Mouse (Mus musculus): ENCODE measurements at regions not wholly inside any gene's neighbourhood (a gene's known extent, or its start where the extent isn't known, plus 50 kb on each side); places are given as distances from the start of the nearest gene placed in this dataset.

- Histone ChIP-seq H3K36me3 (replicated peaks; ENCODE audit: control insufficient read depth, insufficient read depth, low read length) (no peaks in the 10 kb centered on the region), H3K27ac (ENCODE audit: low read depth) (no peak overlapping the region), H3K4me2 (ENCODE audit: low read depth, low read length) (no peak overlapping the region), H3K4me1 (ENCODE audit: control insufficient read depth, insufficient read depth) (no peaks in the 10 kb centered on the region), H3K4me3 (ENCODE audit: low read depth, low read length) (no peak overlapping the region), H3K27me3 (ENCODE audit: control insufficient read depth, insufficient read depth, low read length) (no peaks in the 10 kb centered on the region), H3K9me3 (replicated peaks; ENCODE audit: control insufficient read depth, low read length) (no peaks in the 10 kb centered on the region), H3K9ac (replicated peaks; ENCODE audit: low read depth, low read length) (no peak overlapping the region)
- no peak for DNase-seq (ENCODE audit: low spot score)
- ATAC-seq (ENCODE audit: insufficient read depth, low read depth): no peak
- TF ChIP-seq CTCF (IDR thresholded peaks at IDR 0.05; ENCODE audit: low read depth) (no peak), EP300 (IDR thresholded peaks at IDR 0.05; ENCODE audit: low read depth) (no peak)
- 80% methylated on average over 11 of the region's 11 CpGs for WGBS
Measured at GRCm38 (mm10) chr2:74450064-74450765, 129.0 kb downstream of the Lnpk start.

GRCm38 (mm10) chr2:74435184-74435911, 143.9 kb downstream of the Lnpk start:
- Histone ChIP-seq H3K4me1 (ENCODE audit: control insufficient read depth, insufficient read depth) (no peaks in the 10 kb centered on the region), H3K4me2 (ENCODE audit: low read depth, low read length) (no peak overlapping the region), H3K4me3 (ENCODE audit: low read depth, low read length) (no peak overlapping the region), H3K36me3 (replicated peaks; ENCODE audit: control insufficient read depth, insufficient read depth, low read length) (no peaks in the 10 kb centered on the region), H3K27ac (ENCODE audit: low read depth) (no peak overlapping the region), H3K27me3 (ENCODE audit: control insufficient read depth, insufficient read depth, low read length) (no peaks in the 10 kb centered on the region), H3K9me3 (replicated peaks; ENCODE audit: control insufficient read depth, low read length) (no peaks in the 10 kb centered on the region), H3K9ac (replicated peaks; ENCODE audit: low read depth, low read length) (no peak overlapping the region)
- ATAC-seq (ENCODE audit: insufficient read depth, low read depth) (no peak), DNase-seq (ENCODE audit: low spot score) (peak; percentile 10)
- no peak for TF ChIP-seq EP300 (IDR thresholded peaks at IDR 0.05; ENCODE audit: low read depth)
- TF ChIP-seq CTCF (IDR thresholded peaks at IDR 0.05; ENCODE audit: low read depth): no peak
- WGBS: 70% methylated on average over 13 of the region's 13 CpGs

- Histone ChIP-seq H3K27ac (ENCODE audit: low read depth) (no peak overlapping the region), H3K4me1 (ENCODE audit: control insufficient read depth, insufficient read depth) (no peaks in the 10 kb centered on the region), H3K9ac (replicated peaks; ENCODE audit: low read depth, low read length) (no peak overlapping the region), H3K27me3 (ENCODE audit: control insufficient read depth, insufficient read depth, low read length) (no peaks in the 10 kb centered on the region), H3K9me3 (replicated peaks; ENCODE audit: control insufficient read depth, low read length) (0 out of 2 replicates have a peak, but pooled peaks cover 2% of the 10 kb centered on the region), H3K36me3 (replicated peaks; ENCODE audit: control insufficient read depth, insufficient read depth, low read length) (no peaks in the 10 kb centered on the region), H3K4me3 (ENCODE audit: low read depth, low read length) (no peak overlapping the region), H3K4me2 (ENCODE audit: low read depth, low read length) (no peak overlapping the region)
- no peak for ATAC-seq (ENCODE audit: insufficient read depth, low read depth)
- WGBS: 77% methylated on average over 15 of the region's 15 CpGs
- DNase-seq (ENCODE audit: low spot score): no peak
- TF ChIP-seq EP300 (IDR thresholded peaks at IDR 0.05; ENCODE audit: low read depth): no peak
- TF ChIP-seq CTCF (IDR thresholded peaks at IDR 0.05; ENCODE audit: low read depth): no peak
Measured at GRCm38 (mm10) chr2:74426746-74427145, 152.5 kb downstream of the Lnpk start.

- Histone ChIP-seq H3K4me3 (ENCODE audit: low read depth, low read length) (no peak overlapping the region), H3K27ac (ENCODE audit: low read depth) (no peak overlapping the region), H3K27me3 (ENCODE audit: control insufficient read depth, insufficient read depth, low read length) (no peaks in the 10 kb centered on the region), H3K9ac (replicated peaks; ENCODE audit: low read depth, low read length) (no peak overlapping the region), H3K4me2 (ENCODE audit: low read depth, low read length) (no peak overlapping the region), H3K36me3 (replicated peaks; ENCODE audit: control insufficient read depth, insufficient read depth, low read length) (no peaks in the 10 kb centered on the region), H3K4me1 (ENCODE audit: control insufficient read depth, insufficient read depth) (no peaks in the 10 kb centered on the region), H3K9me3 (replicated peaks; ENCODE audit: control insufficient read depth, low read length) (0 out of 2 replicates have a peak, but pooled peaks cover 2% of the 10 kb centered on the region)
- DNase-seq (ENCODE audit: low spot score): no peak
- no peak for ATAC-seq (ENCODE audit: insufficient read depth, low read depth)
- 82% methylated on average over 3 of the region's 3 CpGs for WGBS
- TF ChIP-seq EP300 (IDR thresholded peaks at IDR 0.05; ENCODE audit: low read depth): no peak
- TF ChIP-seq CTCF (IDR thresholded peaks at IDR 0.05; ENCODE audit: low read depth): no peak
Measured at GRCm38 (mm10) chr2:74424726-74425125, 154.5 kb downstream of the Lnpk start.

GRCm38 (mm10) chr2:74416097-74416496, 163.1 kb downstream of the Lnpk start:
- Histone ChIP-seq H3K27me3 (ENCODE audit: control insufficient read depth, insufficient read depth, low read length) (no peaks in the 10 kb centered on the region), H3K4me1 (ENCODE audit: control insufficient read depth, insufficient read depth) (no peaks in the 10 kb centered on the region), H3K4me3 (ENCODE audit: low read depth, low read length) (no peak overlapping the region), H3K4me2 (ENCODE audit: low read depth, low read length) (no peak overlapping the region), H3K9me3 (replicated peaks; ENCODE audit: control insufficient read depth, low read length) (no peaks in the 10 kb centered on the region), H3K27ac (ENCODE audit: low read depth) (no peak overlapping the region), H3K36me3 (replicated peaks; ENCODE audit: control insufficient read depth, insufficient read depth, low read length) (no peaks in the 10 kb centered on the region), H3K9ac (replicated peaks; ENCODE audit: low read depth, low read length) (no peak overlapping the region)
- ATAC-seq (ENCODE audit: insufficient read depth, low read depth) (no peak), DNase-seq (ENCODE audit: low spot score) (no peak)
- TF ChIP-seq EP300 (IDR thresholded peaks at IDR 0.05; ENCODE audit: low read depth) (no peak), CTCF (IDR thresholded peaks at IDR 0.05; ENCODE audit: low read depth) (no peak)
- 80% methylated on average over 4 of the region's 4 CpGs for WGBS

Measured in heart, postnatal 0 days (tissue).